In genomic region chr13:107961501-107961900, GRCm38 (mm10) we compare ENCODE assay signal across 18 mouse cellular contexts.
DNase-seq lines count a peak whose midpoint lies in the region; ATAC-seq and TF ChIP-seq lines count a peak whose summit lies in the region.
"Had no signal": no experiment of that assay in that cellular context is flagged by ENCODE, and none has a peak within 500 bp of the region (broad histone marks: within the 10 kb centered on the region; RNA-seq: fewer than 3 reads in every experiment).

No protein-coding gene starts in this region.

- WGBS in hindbrain, embryonic 10.5 days, result 83% methylated on average over 4 of the region's 4 CpGs
- 78% methylated on average over 4 of the region's 4 CpGs for WGBS in hindbrain, embryonic 16.5 days
- WGBS in lung, postnatal 0 days, result 59% methylated on average over 4 of the region's 4 CpGs
- WGBS in kidney, embryonic 14.5 days, result 75% methylated on average over 4 of the region's 4 CpGs
- 71% methylated on average over 4 of the region's 4 CpGs for WGBS in stomach, embryonic 15.5 days

- H3K9ac ChIP-seq in hindbrain, embryonic 16.5 days (ENCODE audit: low read depth, low read length), result no peak overlapping the region
- no peak overlapping the region for H3K9ac ChIP-seq in lung, postnatal 0 days (replicated peaks; ENCODE audit: low read depth)
- H3K9ac ChIP-seq in kidney, embryonic 14.5 days (ENCODE audit: low read depth, low read length), result no peak overlapping the region
- H3K9ac ChIP-seq in stomach, embryonic 15.5 days, result no peak overlapping the region
- H3K9ac ChIP-seq: limb, embryonic 15.5 days; liver, postnatal 0 days; neural tube, embryonic 12.5 days had no signal

- TF ChIP-seq CTCF in lung, postnatal 0 days (IDR thresholded peaks at IDR 0.05), result no peak

- ATAC-seq in hindbrain, embryonic 16.5 days, result no peak
- ATAC-seq in lung, postnatal 0 days, result no peak
- ATAC-seq in kidney, embryonic 14.5 days (ENCODE audit: low FRiP score, low TSS enrichment), result no peak
- ATAC-seq in stomach, embryonic 15.5 days (ENCODE audit: insufficient read depth, low FRiP score, low read depth), result no peak
- ATAC-seq: liver, postnatal 0 days had no signal

- H3K4me1 ChIP-seq in hindbrain, embryonic 10.5 days (replicated peaks), result peaks cover 36% of the 10 kb centered on the region
- H3K4me1 ChIP-seq in hindbrain, embryonic 16.5 days (ENCODE audit: control insufficient read depth, insufficient read depth, low read depth, low read length), result no peaks in the 10 kb centered on the region
- H3K4me1 ChIP-seq in lung, postnatal 0 days (ENCODE audit: insufficient read depth, low read depth, low read length), result no peaks in the 10 kb centered on the region
- H3K4me1 ChIP-seq in kidney, embryonic 14.5 days (ENCODE audit: control insufficient read depth, insufficient read depth, low read length), result peaks cover 28% of the 10 kb centered on the region
- peaks cover 21% of the 10 kb centered on the region for H3K4me1 ChIP-seq in stomach, embryonic 15.5 days
- H3K4me1 ChIP-seq: limb, embryonic 15.5 days had no signal

- peaks cover 10% of the 10 kb centered on the region for H3K27me3 ChIP-seq in hindbrain, embryonic 10.5 days (ENCODE audit: insufficient read depth, poor library complexity, severe bottlenecking)
- no peaks in the 10 kb centered on the region for H3K27me3 ChIP-seq in hindbrain, embryonic 16.5 days (replicated peaks; ENCODE audit: control insufficient read depth, insufficient read depth, low read length)
- no peaks in the 10 kb centered on the region for H3K27me3 ChIP-seq in lung, postnatal 0 days (replicated peaks; ENCODE audit: insufficient read depth, low read length)
- no peaks in the 10 kb centered on the region for H3K27me3 ChIP-seq in kidney, embryonic 14.5 days (ENCODE audit: control insufficient read depth, insufficient read depth, low read length)
- no peaks in the 10 kb centered on the region for H3K27me3 ChIP-seq in stomach, embryonic 15.5 days (replicated peaks)
- H3K27me3 ChIP-seq: CH12.LX; limb, embryonic 15.5 days; neural tube, embryonic 12.5 days had no signal

- no peak overlapping the region for H3K4me3 ChIP-seq in hindbrain, embryonic 10.5 days
- no peak overlapping the region for H3K4me3 ChIP-seq in hindbrain, embryonic 16.5 days (ENCODE audit: low read length)
- H3K4me3 ChIP-seq in lung, postnatal 0 days (ENCODE audit: low read depth, low read length), result no peak overlapping the region
- no peak overlapping the region for H3K4me3 ChIP-seq in kidney, embryonic 14.5 days (ENCODE audit: low read length)
- H3K4me3 ChIP-seq in stomach, embryonic 15.5 days (replicated peaks), result no peak overlapping the region
- H3K4me3 ChIP-seq: forebrain, embryonic 10.5 days; limb, embryonic 15.5 days; neural tube, embryonic 12.5 days had no signal

- no peak overlapping the region for H3K4me2 ChIP-seq in hindbrain, embryonic 16.5 days (ENCODE audit: low read length)
- no peak overlapping the region for H3K4me2 ChIP-seq in lung, postnatal 0 days (replicated peaks; ENCODE audit: low read depth, low read length)
- no peak overlapping the region for H3K4me2 ChIP-seq in kidney, embryonic 14.5 days (replicated peaks; ENCODE audit: low read depth, low read length)
- peak overlapping the region; percentile 30; the same call in 1 of the 2 replicates for H3K4me2 ChIP-seq in stomach, embryonic 15.5 days
- H3K4me2 ChIP-seq: limb, embryonic 15.5 days; neural tube, embryonic 12.5 days had no signal

- no peaks in the 10 kb centered on the region for H3K36me3 ChIP-seq in hindbrain, embryonic 10.5 days
- no peaks in the 10 kb centered on the region for H3K36me3 ChIP-seq in hindbrain, embryonic 16.5 days (ENCODE audit: control insufficient read depth, insufficient read depth, low read length)
- H3K36me3 ChIP-seq in lung, postnatal 0 days (ENCODE audit: insufficient read depth, low read length), result no peaks in the 10 kb centered on the region
- H3K36me3 ChIP-seq in kidney, embryonic 14.5 days (ENCODE audit: control insufficient read depth, insufficient read depth, low read length), result no peaks in the 10 kb centered on the region
- H3K36me3 ChIP-seq in stomach, embryonic 15.5 days, result no peaks in the 10 kb centered on the region
- H3K36me3 ChIP-seq: forebrain, embryonic 10.5 days; limb, embryonic 15.5 days; neural tube, embryonic 12.5 days had no signal

- H3K27ac ChIP-seq in hindbrain, embryonic 10.5 days, result 0 out of 2 replicates have a peak overlapping the region, but pooled peaks have one; percentile 16
- H3K27ac ChIP-seq in hindbrain, embryonic 16.5 days (ENCODE audit: low read depth, low read length), result no peak overlapping the region
- H3K27ac ChIP-seq in lung, postnatal 0 days (ENCODE audit: low read length), result 0 out of 2 replicates have a peak overlapping the region, but pooled peaks have one; percentile 4
- H3K27ac ChIP-seq in kidney, embryonic 14.5 days (ENCODE audit: low read depth, low read length), result 0 out of 2 replicates have a peak overlapping the region, but pooled peaks have one; percentile 51
- peak overlapping the region; percentile 77 for H3K27ac ChIP-seq in stomach, embryonic 15.5 days
- H3K27ac ChIP-seq: forebrain, embryonic 10.5 days; limb, embryonic 15.5 days; neural tube, embryonic 12.5 days had no signal

- DNase-seq in hindbrain, embryonic 10.5 days (ENCODE audit: low spot score), result no peak
- no peak for DNase-seq in lung, postnatal 0 days (ENCODE audit: low spot score)
- no peak for DNase-seq in lung, postnatal 14 days
- no peak for DNase-seq in ovary, postnatal 14 days (ENCODE audit: low spot score)
- no peak for DNase-seq in adrenal gland, adult (ENCODE audit: inconsistent age in 2 of 2, low spot score in 1 of 2)
- DNase-seq: cerebellum, adult 18-20 months; cerebellum, postnatal 25 days; heart, adult 18-20 months; heart, postnatal 36 days; liver, postnatal 0 days; thymus, postnatal 14 days had no signal

- no peaks in the 10 kb centered on the region for H3K9me3 ChIP-seq in hindbrain, embryonic 10.5 days
- no peaks in the 10 kb centered on the region for H3K9me3 ChIP-seq in hindbrain, embryonic 16.5 days (ENCODE audit: control insufficient read depth, low read length)
- H3K9me3 ChIP-seq in lung, postnatal 0 days (ENCODE audit: low read length), result no peaks in the 10 kb centered on the region
- H3K9me3 ChIP-seq in kidney, embryonic 14.5 days (ENCODE audit: control insufficient read depth, low read length), result no peaks in the 10 kb centered on the region
- no peaks in the 10 kb centered on the region for H3K9me3 ChIP-seq in stomach, embryonic 15.5 days
- H3K9me3 ChIP-seq: forebrain, embryonic 10.5 days; limb, embryonic 15.5 days; neural tube, embryonic 12.5 days had no signal

- TF ChIP-seq EP300 in lung, postnatal 0 days (IDR thresholded peaks at IDR 0.05), result no peak
